Mouse (Mus musculus): ENCODE measurements at regions not wholly inside any gene's neighbourhood (a gene's known extent, or its start where the extent isn't known, plus 50 kb on each side); places are given as distances from the start of the nearest gene placed in this dataset.
A peak's percentile ranks its signal among the peaks of the same experiment; 100 is the strongest.
"Not testable (repeated sequence)": the region's sequence is repeated elsewhere in the genome, so short reads cannot be mapped to it uniquely, and the experiment has no call there.

DNA sequence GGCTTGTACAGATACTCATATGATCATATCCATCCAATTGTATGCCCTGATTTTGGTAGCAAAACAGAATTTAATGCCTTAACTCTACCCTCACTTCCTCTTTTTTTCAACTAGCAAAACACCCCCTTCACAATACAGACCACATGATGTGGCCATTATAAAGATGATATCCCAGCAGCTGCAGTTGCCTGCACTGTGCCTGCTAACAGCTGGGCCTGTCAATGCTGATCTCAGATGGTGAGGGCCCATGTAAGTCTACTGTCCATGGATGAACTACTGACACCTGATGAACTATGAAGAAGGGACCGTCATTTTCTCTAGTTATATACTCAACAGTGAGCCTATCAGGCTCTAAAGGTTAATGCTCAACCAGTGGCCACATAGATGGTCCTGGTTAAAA is 191.8 kb upstream of the Fmr1 start:
- no peak for DNase-seq (ENCODE audit: low spot score in 2 of 2)

DNA sequence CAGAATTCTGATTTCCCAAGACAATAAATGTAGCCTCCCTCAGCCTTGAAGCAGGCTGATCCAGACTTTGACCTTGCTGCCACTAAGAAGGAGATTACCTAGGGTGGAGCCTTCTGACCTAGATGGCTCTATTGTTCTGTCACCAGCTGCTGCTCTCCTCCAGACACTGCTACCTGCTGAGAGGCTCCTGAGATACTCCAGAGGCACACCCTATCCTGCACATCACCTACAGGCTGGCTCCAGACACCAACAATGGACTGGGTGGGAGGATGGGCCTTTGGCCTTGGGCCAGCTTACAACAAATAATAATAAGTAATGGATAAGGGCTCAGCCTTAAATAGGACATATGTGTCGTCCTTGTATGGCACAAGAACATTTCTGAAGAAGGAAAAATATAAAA is 186.3 kb upstream of the Fmr1 start:
- not testable (repeated sequence) for DNase-seq (ENCODE audit: low spot score in 2 of 2)

DNA sequence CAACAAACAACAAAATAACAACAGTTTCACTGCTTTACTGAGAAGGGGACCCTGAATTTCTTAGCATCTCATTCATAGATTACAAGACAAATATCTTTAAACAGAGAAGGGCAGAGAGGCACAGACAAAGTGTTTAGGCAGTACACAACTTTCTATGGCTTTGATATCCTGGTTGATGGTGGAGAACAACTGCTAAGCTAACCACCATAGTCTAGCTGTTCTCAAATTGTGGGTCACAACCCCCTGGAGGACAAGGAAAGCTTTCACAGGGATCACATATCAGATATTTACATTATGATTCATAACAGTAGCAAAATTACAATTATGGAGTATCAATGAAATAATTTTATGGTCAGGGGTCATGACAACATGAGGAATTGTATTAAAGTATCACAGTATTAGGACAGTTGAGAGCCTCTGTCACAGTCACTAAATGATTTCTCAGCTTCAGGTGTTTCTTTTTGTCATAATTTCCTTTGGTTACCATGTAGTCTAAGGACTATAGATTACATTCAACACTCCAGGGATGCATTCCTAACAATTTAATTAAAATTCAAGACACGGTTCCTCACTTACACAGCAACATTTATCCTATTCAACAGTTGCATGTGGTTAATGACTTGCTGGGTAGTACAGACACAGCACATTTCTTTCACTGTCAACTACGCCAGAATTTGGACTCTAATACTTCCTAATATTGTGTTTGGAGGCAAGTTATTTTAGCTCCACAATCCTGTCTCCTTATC is 183.8 kb upstream of the Fmr1 start:
- DNase-seq (ENCODE audit: low spot score in 2 of 2) = no peak

DNA sequence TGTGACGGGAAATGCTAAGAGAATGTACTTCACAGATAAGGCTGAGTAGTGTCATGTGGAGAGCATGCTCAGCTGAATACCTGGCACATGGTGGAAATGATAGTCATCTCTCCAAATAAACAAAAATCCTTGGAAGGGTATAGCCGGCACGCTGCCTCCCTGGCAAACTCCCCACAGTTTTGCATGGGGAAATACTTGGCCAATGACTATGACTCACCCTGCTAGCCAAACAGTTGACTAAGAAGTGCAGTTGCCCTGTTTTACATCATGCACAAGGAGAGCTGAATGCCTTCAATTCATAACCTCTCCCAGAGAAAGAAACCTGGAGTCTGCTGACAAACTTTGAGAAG is 183.2 kb upstream of the Fmr1 start:
- DNase-seq (ENCODE audit: low spot score in 2 of 2) = no peak

DNA sequence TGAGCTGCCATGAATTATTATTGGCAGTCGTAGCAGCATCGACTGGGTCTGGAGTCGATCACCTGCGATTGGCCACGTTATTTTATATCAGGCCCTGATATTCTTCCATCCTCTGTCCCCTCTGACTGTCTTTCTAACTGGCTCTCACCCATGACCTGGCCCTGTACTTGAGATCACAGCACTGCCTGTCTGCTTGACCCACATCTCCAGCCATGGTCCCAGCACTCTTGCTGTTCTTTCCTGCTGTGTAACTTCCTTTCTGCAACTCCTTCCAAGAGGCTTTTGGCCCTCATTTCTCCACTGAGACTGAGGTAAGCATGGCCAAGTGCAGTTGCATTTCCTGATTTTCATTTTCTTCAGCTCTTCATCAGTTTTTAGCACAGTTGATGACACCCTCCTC is 182.6 kb upstream of the Fmr1 start:
- no peak for DNase-seq (ENCODE audit: low spot score in 2 of 2)

DNA sequence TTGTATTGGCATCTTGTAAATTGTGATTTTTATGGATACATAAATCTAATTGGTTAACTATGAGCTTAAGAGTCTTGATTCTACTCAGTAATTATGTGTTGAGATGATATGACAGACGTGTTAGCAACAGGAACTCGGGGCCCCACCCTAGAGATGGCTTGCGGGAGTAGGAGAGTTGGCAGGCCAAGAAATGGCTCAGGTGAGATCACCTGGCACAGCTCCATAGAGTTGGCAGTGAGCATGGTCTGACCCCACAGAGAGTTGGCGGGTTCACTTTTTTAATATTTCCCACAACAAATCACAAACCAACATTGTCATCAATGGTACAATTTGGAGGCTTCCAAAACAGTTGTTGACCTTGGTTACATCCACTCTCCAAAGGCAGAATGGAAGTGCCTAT is 180.5 kb upstream of the Fmr1 start:
- no peak for DNase-seq (ENCODE audit: low spot score in 2 of 2)

DNA sequence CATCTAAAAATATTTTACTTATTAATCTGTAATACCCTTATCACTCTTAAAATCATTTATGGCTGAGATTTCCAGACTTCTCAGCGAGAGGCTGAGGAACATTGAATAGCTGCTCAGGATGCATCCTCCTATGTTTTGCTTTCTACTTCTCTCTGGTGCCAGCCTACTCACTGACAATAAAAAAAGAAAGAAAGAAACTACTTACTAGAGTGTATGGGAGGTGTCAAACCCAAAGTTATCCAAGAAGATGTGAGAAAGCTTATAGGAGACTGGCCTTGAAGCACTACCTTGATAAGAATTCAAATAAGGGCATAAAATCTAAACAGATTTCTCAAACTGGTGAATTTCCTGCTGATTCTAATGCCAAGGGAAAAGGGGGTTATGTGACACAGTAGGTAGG is 175.4 kb upstream of the Fmr1 start:
- DNase-seq (ENCODE audit: low spot score in 2 of 2) = no peak

DNA sequence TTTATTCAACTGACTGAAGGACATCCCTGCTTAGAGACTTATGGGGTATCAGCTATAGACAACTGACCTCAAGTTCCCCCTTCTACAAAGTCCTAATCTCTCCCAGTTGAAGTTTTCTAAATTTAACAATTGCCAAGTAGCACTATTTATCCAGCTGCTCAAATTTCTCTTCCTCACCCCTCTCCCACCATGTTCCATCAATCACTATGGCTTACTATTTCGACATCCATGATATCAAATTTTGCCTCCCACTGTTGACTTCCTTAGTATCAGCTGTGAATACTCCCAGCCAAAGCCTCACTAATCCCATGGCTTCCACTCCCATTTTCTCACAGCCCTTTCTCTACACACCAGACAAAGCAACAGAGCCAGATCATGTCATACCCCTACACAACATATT is 170.7 kb upstream of the Fmr1 start:
- DNase-seq (ENCODE audit: low spot score in 2 of 2) = no peak

DNA sequence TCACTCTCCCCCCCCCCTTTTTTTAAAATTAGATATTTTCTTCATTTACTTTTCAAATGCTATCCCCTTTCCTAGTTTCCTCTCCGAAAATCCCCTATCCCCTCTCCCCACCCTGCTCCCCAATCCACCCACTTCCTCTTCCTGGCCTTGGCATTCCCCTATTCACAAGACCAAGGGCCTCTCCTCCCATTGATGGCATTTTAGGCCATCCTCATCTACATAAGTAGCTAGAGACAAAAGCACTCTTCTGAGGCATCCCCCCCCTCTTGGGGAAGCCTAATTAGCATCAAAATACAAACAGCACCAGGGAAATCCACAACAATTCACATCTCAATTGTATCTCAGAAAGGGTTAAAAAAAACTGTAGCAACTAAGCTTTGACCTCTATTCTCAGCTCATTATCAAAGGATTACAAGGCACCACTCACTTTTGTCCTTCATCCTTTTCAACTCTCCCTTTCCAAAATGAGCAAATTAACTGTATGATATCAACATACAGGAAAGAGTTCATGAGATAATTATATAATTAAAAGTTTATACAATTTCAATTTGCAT is 166.1 kb upstream of the Fmr1 start:
- DNase-seq (ENCODE audit: low spot score in 2 of 2) = no peak

DNA sequence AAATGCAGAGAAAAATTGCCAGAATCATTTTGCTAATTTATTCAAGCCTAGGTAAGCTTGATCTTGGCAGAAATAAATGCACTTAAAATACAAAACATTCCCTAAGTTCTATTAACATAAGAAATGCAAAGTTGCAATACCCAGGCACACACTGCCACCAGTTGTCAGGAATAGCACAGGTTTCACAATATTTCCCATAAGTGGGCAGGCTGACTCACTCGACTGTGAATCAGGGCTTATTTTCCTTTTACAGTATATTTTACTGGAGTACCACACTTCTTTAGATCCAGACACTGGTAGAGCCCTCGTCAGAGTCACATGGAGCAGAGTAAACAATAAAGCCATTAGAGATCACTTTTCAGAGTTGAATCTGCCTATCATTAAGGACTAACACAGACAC is 131.8 kb upstream of the Fmr1 start:
- DNase-seq (ENCODE audit: low spot score in 2 of 2) = no peak

DNA sequence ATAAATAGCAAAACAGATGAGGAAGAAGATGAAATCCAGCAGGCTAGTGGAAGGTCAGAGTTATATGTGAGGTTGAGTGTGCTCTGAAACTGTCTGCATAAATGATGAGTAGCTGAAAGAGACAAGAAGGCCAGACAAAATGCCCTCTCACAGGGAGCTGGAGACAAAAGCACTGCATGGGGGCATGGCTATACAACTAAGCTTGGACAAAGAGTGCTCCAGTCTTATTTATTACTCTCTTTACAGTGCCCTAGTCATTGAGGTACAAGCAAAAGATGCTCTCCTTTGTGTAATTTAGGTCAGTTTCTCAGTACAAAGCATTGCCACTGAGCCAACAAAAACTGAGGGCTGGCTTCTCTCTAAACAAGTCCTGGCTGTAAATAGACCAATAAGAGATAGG is 124.3 kb upstream of the Fmr1 start:
- no peak for DNase-seq (ENCODE audit: low spot score in 2 of 2)

DNA sequence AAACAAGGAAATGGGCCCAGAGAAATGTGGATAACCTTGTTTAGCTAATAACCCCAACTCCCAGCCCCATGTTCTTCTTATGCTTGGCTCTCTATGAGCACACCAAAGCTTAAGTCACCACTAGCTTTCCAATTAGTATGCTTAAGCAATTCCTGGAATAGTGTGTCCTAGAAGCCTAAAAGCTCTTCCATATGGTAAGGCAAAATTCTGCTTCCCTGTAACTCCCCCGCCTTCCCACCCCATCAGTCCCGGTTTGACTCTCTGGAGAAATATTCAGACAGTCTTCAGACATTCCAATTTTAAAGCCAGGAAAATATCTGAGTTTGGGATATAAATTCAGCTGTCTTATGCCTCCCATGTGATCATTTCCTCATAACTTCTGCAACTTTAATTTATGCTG is 120.6 kb upstream of the Fmr1 start:
- no peak for DNase-seq (ENCODE audit: low spot score in 2 of 2)

DNA sequence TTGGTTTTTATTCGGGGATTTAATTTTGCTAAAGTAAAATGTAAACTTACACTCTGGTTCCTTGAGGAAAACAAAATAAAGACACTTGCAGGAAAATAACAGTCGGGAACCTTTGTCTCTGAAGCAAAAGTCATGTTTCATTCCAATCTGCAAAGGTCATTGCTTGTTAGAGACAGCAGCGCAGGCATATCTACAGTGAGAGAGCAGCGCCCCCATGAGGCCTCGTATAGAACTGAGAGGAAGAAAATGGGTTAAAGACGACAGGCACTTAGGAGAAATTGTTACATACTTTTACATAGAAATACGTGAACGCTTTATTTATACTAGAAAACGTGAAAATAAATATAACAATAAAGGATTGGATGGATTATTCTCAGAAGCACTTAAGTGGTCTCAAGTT is 93.1 kb upstream of the Fmr1 start:
- peak; percentile 6 to 29 for DNase-seq (ENCODE audit: low spot score in 2 of 2)

DNA sequence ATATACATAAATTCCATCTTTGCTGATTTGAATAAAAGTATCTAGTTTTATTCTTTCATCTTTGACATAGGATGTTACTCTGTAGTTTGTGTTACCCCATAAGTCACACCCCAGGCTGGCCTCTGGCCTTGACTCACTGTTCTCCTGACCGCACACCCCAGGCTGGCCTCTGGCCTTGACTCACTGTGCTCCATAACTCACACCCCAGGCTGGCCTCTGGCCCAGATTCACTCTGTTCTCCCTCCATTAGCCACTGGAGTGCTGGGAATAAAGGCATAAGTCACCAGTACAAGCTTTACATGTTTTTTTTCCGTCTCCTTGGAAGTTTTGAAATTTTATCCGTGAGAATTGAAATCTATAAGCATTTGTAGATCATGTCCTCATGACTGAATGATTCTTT is 56.2 kb upstream of the Fmr1 start:
- DNase-seq (ENCODE audit: low spot score in 2 of 2) = no peak

Data from frontal cortex, postnatal 10 days (tissue).